ENCODE assay signal across 7 mouse cellular contexts in the genomic region with DNA sequence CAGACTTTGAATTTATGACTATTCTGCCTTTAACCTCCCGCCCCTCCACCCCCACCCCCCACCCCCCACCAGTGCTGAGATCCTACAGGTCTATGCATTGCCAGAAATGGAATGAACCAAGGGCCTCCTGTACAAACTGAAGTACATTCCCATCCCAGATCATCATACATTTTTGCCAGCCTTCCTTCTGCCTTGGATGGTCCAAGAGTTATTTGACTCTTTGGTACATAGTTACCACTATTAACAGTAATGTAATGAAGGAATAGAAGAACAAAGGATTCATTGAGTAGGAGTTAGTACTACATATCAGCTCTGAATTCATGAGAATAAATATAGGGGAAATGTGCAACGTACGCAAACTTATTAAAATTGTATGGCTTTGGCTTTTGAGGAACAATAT. TPM values are rescaled to one million over a fixed set of nuclear protein-coding genes. Genes with fewer than 3 reads are reported as not detected.
DNase-seq lines count a peak whose midpoint lies in the region; ATAC-seq and TF ChIP-seq lines count a peak whose summit lies in the region.

No protein-coding gene starts in this region.

- H3K4me3 ChIP-seq in lung, embryonic 14.5 days (ENCODE audit: low read depth, low read length): peak overlapping the region; percentile 100
- peak overlapping the region; percentile 91 for H3K4me3 ChIP-seq in forebrain, embryonic 16.5 days (replicated peaks; ENCODE audit: low read length)
- peak overlapping the region; percentile 96; the same call in 1 of the 2 replicates for H3K4me3 ChIP-seq in liver, embryonic 12.5 days
- no peak overlapping the region for H3K4me3 ChIP-seq in stomach, embryonic 15.5 days (replicated peaks)

- WGBS in lung, embryonic 14.5 days: 25% methylated on average over 3 of the region's 3 CpGs
- whole genome bisulfite sequencing in forebrain, embryonic 16.5 days: 27% methylated on average over 3 of the region's 3 CpGs
- 23% methylated on average over 3 of the region's 3 CpGs for WGBS in liver, embryonic 12.5 days (ENCODE audit: insufficient replicate concordance)
- WGBS in stomach, embryonic 15.5 days: 18% methylated on average over 3 of the region's 3 CpGs

- H3K4me1 ChIP-seq in lung, embryonic 14.5 days (ENCODE audit: insufficient read depth): peaks cover 8% of the 10 kb centered on the region
- peaks cover 9% of the 10 kb centered on the region for H3K4me1 ChIP-seq in forebrain, embryonic 16.5 days (replicated peaks; ENCODE audit: control insufficient read depth, insufficient read depth, low read length)
- H3K4me1 ChIP-seq in liver, embryonic 12.5 days: peaks cover 22% of the 10 kb centered on the region
- H3K4me1 ChIP-seq in stomach, embryonic 15.5 days: peaks cover 7% of the 10 kb centered on the region

- ATAC-seq in lung, embryonic 14.5 days (ENCODE audit: insufficient read depth): peak; percentile 45
- peak; percentile 51 for ATAC-seq in forebrain, embryonic 16.5 days
- ATAC-seq in liver, embryonic 12.5 days: peak; percentile 6; the same call in 1 of the 2 replicates
- 0 out of 2 replicates have a peak, but pooled peaks have one; percentile 23 for ATAC-seq in stomach, embryonic 15.5 days (ENCODE audit: insufficient read depth, low FRiP score, low read depth)

- H3K27me3 ChIP-seq in lung, embryonic 14.5 days (ENCODE audit: insufficient read depth, low read length): no peaks in the 10 kb centered on the region
- H3K27me3 ChIP-seq in forebrain, embryonic 16.5 days (replicated peaks; ENCODE audit: control insufficient read depth, insufficient read depth, low read length): peaks cover 2% of the 10 kb centered on the region; the same call in 1 of the 2 replicates
- 0 out of 2 replicates have a peak, but pooled peaks cover 3% of the 10 kb centered on the region for H3K27me3 ChIP-seq in liver, embryonic 12.5 days (replicated peaks)
- H3K27me3 ChIP-seq in stomach, embryonic 15.5 days (replicated peaks): no peaks in the 10 kb centered on the region

- no peak overlapping the region for H3K9ac ChIP-seq in lung, embryonic 14.5 days
- no peak overlapping the region for H3K9ac ChIP-seq in forebrain, embryonic 16.5 days (replicated peaks; ENCODE audit: low read depth, low read length)
- H3K9ac ChIP-seq in liver, embryonic 12.5 days: 0 out of 2 replicates have a peak overlapping the region, but pooled peaks have one; percentile 9
- no peak overlapping the region for H3K9ac ChIP-seq in stomach, embryonic 15.5 days

- H3K4me2 ChIP-seq in lung, embryonic 14.5 days: peak overlapping the region; percentile 85
- peak overlapping the region; percentile 24 for H3K4me2 ChIP-seq in forebrain, embryonic 16.5 days (ENCODE audit: low read length)
- H3K4me2 ChIP-seq in liver, embryonic 12.5 days: peak overlapping the region; percentile 52
- H3K4me2 ChIP-seq in stomach, embryonic 15.5 days: peak overlapping the region; percentile 24; the same call in 1 of the 2 replicates

- no peaks in the 10 kb centered on the region for H3K9me3 ChIP-seq in lung, embryonic 14.5 days (ENCODE audit: low read depth, low read length)
- H3K9me3 ChIP-seq in forebrain, embryonic 16.5 days (ENCODE audit: control insufficient read depth, low read length): no peaks in the 10 kb centered on the region
- H3K9me3 ChIP-seq in liver, embryonic 12.5 days (replicated peaks): no peaks in the 10 kb centered on the region
- H3K9me3 ChIP-seq in stomach, embryonic 15.5 days: no peaks in the 10 kb centered on the region

- DNase-seq in lung, embryonic 14.5 days: no peak
- no peak for DNase-seq in lung, postnatal 14 days
- DNase-seq in ovary, postnatal 36 days (ENCODE audit: low spot score): no peak
- DNase-seq in right cerebral cortex, adult 18-20 months: no peak

- no peak overlapping the region for H3K27ac ChIP-seq in lung, embryonic 14.5 days (ENCODE audit: low read depth)
- no peak overlapping the region for H3K27ac ChIP-seq in forebrain, embryonic 16.5 days (ENCODE audit: low read length)
- H3K27ac ChIP-seq in liver, embryonic 12.5 days: no peak overlapping the region
- H3K27ac ChIP-seq in stomach, embryonic 15.5 days: no peak overlapping the region

- no peak for TF ChIP-seq CTCF in lung, embryonic 14.5 days (IDR thresholded peaks at IDR 0.05; ENCODE audit: low read depth)

- H3K36me3 ChIP-seq in lung, embryonic 14.5 days (ENCODE audit: insufficient read depth): peaks cover 29% of the 10 kb centered on the region
- H3K36me3 ChIP-seq in forebrain, embryonic 16.5 days (ENCODE audit: control insufficient read depth, insufficient read depth): peaks cover 12% of the 10 kb centered on the region
- peaks cover 32% of the 10 kb centered on the region for H3K36me3 ChIP-seq in liver, embryonic 12.5 days
- peaks cover 15% of the 10 kb centered on the region for H3K36me3 ChIP-seq in stomach, embryonic 15.5 days

RNA-seq across cellular contexts. Expression of a gene that starts 0.4 kb away (rescaled TPM):
- polyA plus RNA-seq in lung, embryonic 14.5 days (2014; fragmentation: Nextera tagmentation; extraction: Ambion mirVana): 96.9 and 104 TPM in 2 replicates
- polyA plus RNA-seq in forebrain, embryonic 16.5 days (2015; fragmentation: Nextera tagmentation; extraction: Ambion mirVana): 54.8 and 58.5 TPM in 2 replicates
- 46.6 and 47.9 TPM in 2 replicates for polyA plus RNA-seq in liver, embryonic 12.5 days (2016; fragmentation: Nextera tagmentation; extraction: Ambion mirVana)
- 49.9 and 58.6 TPM in 2 replicates for polyA plus RNA-seq in stomach, embryonic 15.5 days (2015; fragmentation: Nextera tagmentation; extraction: Ambion mirVana)

RNA-seq across cellular contexts. Expression of a gene that starts 23.7 kb away (rescaled TPM):
- polyA plus RNA-seq in lung, embryonic 14.5 days (2014; fragmentation: Nextera tagmentation; extraction: Ambion mirVana): 0.43 and 0.58 TPM in 2 replicates
- 1.2 and 1.3 TPM in 2 replicates for polyA plus RNA-seq in forebrain, embryonic 16.5 days (2015; fragmentation: Nextera tagmentation; extraction: Ambion mirVana)
- 0.89 and 1.2 TPM in 2 replicates for polyA plus RNA-seq in liver, embryonic 12.5 days (2016; fragmentation: Nextera tagmentation; extraction: Ambion mirVana)
- 1.0 and 1.1 TPM in 2 replicates for polyA plus RNA-seq in stomach, embryonic 15.5 days (2015; fragmentation: Nextera tagmentation; extraction: Ambion mirVana)

RNA-seq across cellular contexts. Expression of a gene that starts 24.7 kb away (rescaled TPM):
- 18.0 and 24.2 TPM in 2 replicates for polyA plus RNA-seq in lung, embryonic 14.5 days (2014; fragmentation: Nextera tagmentation; extraction: Ambion mirVana)
- polyA plus RNA-seq in forebrain, embryonic 16.5 days (2015; fragmentation: Nextera tagmentation; extraction: Ambion mirVana): 1.4 and 1.6 TPM in 2 replicates
- 19.6 and 21.4 TPM in 2 replicates for polyA plus RNA-seq in liver, embryonic 12.5 days (2016; fragmentation: Nextera tagmentation; extraction: Ambion mirVana)
- 19.7 and 22.3 TPM in 2 replicates for polyA plus RNA-seq in stomach, embryonic 15.5 days (2015; fragmentation: Nextera tagmentation; extraction: Ambion mirVana)

RNA-seq across cellular contexts. Expression of a gene that starts 27.1 kb away (rescaled TPM):
- 11.6 and 15.2 TPM in 2 replicates for polyA plus RNA-seq in lung, embryonic 14.5 days (2014; fragmentation: Nextera tagmentation; extraction: Ambion mirVana)
- polyA plus RNA-seq in forebrain, embryonic 16.5 days (2015; fragmentation: Nextera tagmentation; extraction: Ambion mirVana): 3.6 and 4.2 TPM in 2 replicates
- polyA plus RNA-seq in liver, embryonic 12.5 days (2016; fragmentation: Nextera tagmentation; extraction: Ambion mirVana): 5.2 TPM in 2 replicates
- polyA plus RNA-seq in stomach, embryonic 15.5 days (2015; fragmentation: Nextera tagmentation; extraction: Ambion mirVana): 6.3 and 7.1 TPM in 2 replicates

RNA-seq across cellular contexts. Expression of a gene that starts 31.7 kb away (rescaled TPM):
- polyA plus RNA-seq in lung, embryonic 14.5 days (2014; fragmentation: Nextera tagmentation; extraction: Ambion mirVana): 4.1 and 4.6 TPM in 2 replicates
- polyA plus RNA-seq in forebrain, embryonic 16.5 days (2015; fragmentation: Nextera tagmentation; extraction: Ambion mirVana): 9.2 and 10.0 TPM in 2 replicates
- polyA plus RNA-seq in liver, embryonic 12.5 days (2016; fragmentation: Nextera tagmentation; extraction: Ambion mirVana): 24.8 and 25.0 TPM in 2 replicates
- polyA plus RNA-seq in stomach, embryonic 15.5 days (2015; fragmentation: Nextera tagmentation; extraction: Ambion mirVana): 6.0 and 6.4 TPM in 2 replicates

Comparison
In these comparisons a context has a peak if more than half of its experiments do, and no peak if none do; other contexts are left out.
1. H3K4me2 ChIP-seq: peak in every context shown above with its lines; median percentile 85 in lung, embryonic 14.5 days; 52 in liver, embryonic 12.5 days; 24 in forebrain, embryonic 16.5 days; 24 in stomach, embryonic 15.5 days.